Mouse (Mus musculus) liver, embryonic 14.5 days (tissue): Measurements from ENCODE around the gene Lsamp. TPM values are rescaled to one million over a fixed set of nuclear protein-coding genes. Genes with fewer than 3 reads are reported as not detected.
"Not testable (repeated sequence)": the region's sequence is repeated elsewhere in the genome, so short reads cannot be mapped to it uniquely, and the experiment has no call there.

ENCODE experiments used
- ATAC-seq: fragments of 200-750 bp; cut with Nextera tagmentation; 2 replicates; pipeline ENCODE4 v1.8.0; 2017; ENCODE audit warnings: moderate number of reproducible peaks, mild to moderate bottlenecking, moderate library complexity; ENCODE audit not compliant: insufficient read depth
- DNase-seq, 3 experiments: peaks; one replicate each; pipeline ENCODE4 v3.0.0-alpha.2; 2012 to 2013; ENCODE audit warnings: low read depth in 3 of 3, low spot score in 3 of 3
- H3K27ac ChIP-seq: fragments of 300-500 bp; sonication (generic); 2 replicates; pipeline ENCODE4 v1.5.1; 2014; ENCODE audit warnings: moderate library complexity, mild to moderate bottlenecking, control low read depth, inconsistent platforms
- H3K27me3 ChIP-seq: fragments of 300-500 bp; sonication (generic); 2 replicates; pipeline ENCODE4 v1.6.1; 2014; ENCODE audit warnings: mild to moderate bottlenecking, low read length, moderate library complexity; ENCODE audit not compliant: control insufficient read depth, insufficient read depth
- H3K36me3 ChIP-seq: fragments of 300-500 bp; sonication (generic); replicated peaks from 2 replicates; pipeline ENCODE4 v1.6.1; 2014; ENCODE audit warnings: low read depth; ENCODE audit not compliant: control insufficient read depth, insufficient read depth
- H3K4me1 ChIP-seq, 2 experiments: fragments of 200-500 bp in 1 of 2; fragments of 300-500 bp in 1 of 2; sonication (generic) in 1 of 2; replicated peaks; 2 replicates each; pipeline ENCODE4 v1.6.1; 2012 to 2014; ENCODE audit warnings: antibody characterized with exemption in 1 of 2, inconsistent platforms in 1 of 2, low read length in 1 of 2; ENCODE audit not compliant: control insufficient read depth in 2 of 2, insufficient read depth in 2 of 2
- H3K4me2 ChIP-seq: fragments of 300-500 bp; sonication (generic); 2 replicates; pipeline ENCODE4 v1.6.1; 2014; ENCODE audit warnings: low read depth, mild to moderate bottlenecking, control low read depth, moderate library complexity
- H3K4me3 ChIP-seq, 2 experiments: fragments of 200-500 bp in 1 of 2; fragments of 300-500 bp in 1 of 2; sonication (generic) in 1 of 2; 2 replicates each; pipeline ENCODE4 v1.5.1; 2012 to 2014; ENCODE audit warnings: low read depth in 2 of 2, low read length in 2 of 2, mild to moderate bottlenecking in 2 of 2, control low read depth in 1 of 2, inconsistent platforms in 1 of 2, moderate library complexity in 1 of 2; ENCODE audit not compliant: insufficient read depth in 1 of 2
- H3K9ac ChIP-seq: fragments of 300-500 bp; sonication (generic); replicated peaks from 2 replicates; pipeline ENCODE4 v1.6.1; 2014; ENCODE audit warnings: mild to moderate bottlenecking, control low read depth, moderate library complexity
- H3K9me3 ChIP-seq: fragments of 300-500 bp; sonication (generic); 2 replicates; pipeline ENCODE4 v1.6.1; 2016; ENCODE audit warnings: low read length, mixed read lengths; ENCODE audit not compliant: control insufficient read depth
- CTCF ChIP-seq: IDR thresholded peaks from 2 replicates; pipeline ENCODE4 v1.5.1; 2016; ENCODE audit warnings: antibody characterized with exemption, low read depth, control low read depth
- EP300 ChIP-seq: IDR thresholded peaks from 2 replicates; pipeline ENCODE4 v1.6.1; 2016; ENCODE audit warnings: antibody characterized with exemption, low read depth
- WGBS: fragments of 180-500 bp; shearing (Covaris S2); extraction: QIAGEN DNeasy Blood & Tissue Kit; methylation state at CpG from one replicate; pipeline ENCODE4 v1.1.7; 2014; ENCODE audit not compliant: insufficient replicate concordance; 5-methylcytosine and 5-hydroxymethylcytosine counted together
- polyA plus RNA-seq, 2 experiments: library from polyadenylated mRNA; depleted of rRNA in 1 of 2; stranded (reverse) in 1 of 2; unstranded in 1 of 2; fragments of >200 nt; fragmentation: Nextera tagmentation in 1 of 2; extraction: Ambion mirVana in 1 of 2; gene quantifications; 2 replicates each; pipeline versions ENCODE4 v1.2.1 to v1.2.3; 2012 to 2014

The Lsamp gene
- polyA plus RNA-seq, 2 experiments: 0.03 to 0.06 TPM

- no peaks in the 10 kb centered on the region for H3K36me3 ChIP-seq
- H3K4me1 ChIP-seq: no peaks in the 10 kb centered on the region
- no peak for TF ChIP-seq EP300
- TF ChIP-seq CTCF: no peak
- H3K4me3 ChIP-seq: no peak overlapping the region
- WGBS: 59% methylated on average over 3 of the region's 3 CpGs
- no peak overlapping the region for H3K27ac ChIP-seq
- H3K4me2 ChIP-seq: no peak overlapping the region
- no peak overlapping the region for H3K9ac ChIP-seq
- no peaks in the 10 kb centered on the region for H3K27me3 ChIP-seq
- no peak for ATAC-seq
- no peaks in the 10 kb centered on the region for H3K9me3 ChIP-seq
- DNase-seq: no peak
Observed at GRCm38 (mm10) chr16:40607509-40607908, 623.3 kb downstream of the Lsamp start.

- not testable (repeated sequence) for H3K9ac ChIP-seq, H3K27ac ChIP-seq, H3K4me3 ChIP-seq, H3K4me1 ChIP-seq, ATAC-seq, H3K27me3 ChIP-seq, DNase-seq, H3K9me3 ChIP-seq, H3K36me3 ChIP-seq, H3K4me2 ChIP-seq
- WGBS: 9% methylated on average over 1 of the region's 1 CpGs
Observed at GRCm38 (mm10) chr16:40616697-40617096, 632.5 kb downstream of the Lsamp start.

- not testable (repeated sequence) for H3K27me3 ChIP-seq, H3K4me3 ChIP-seq, H3K36me3 ChIP-seq, H3K4me1 ChIP-seq, H3K9me3 ChIP-seq, ATAC-seq, H3K4me2 ChIP-seq, DNase-seq, H3K27ac ChIP-seq, H3K9ac ChIP-seq
- WGBS: 19% methylated on average over 7 of the region's 7 CpGs
Observed at GRCm38 (mm10) chr16:40621086-40621485, 636.9 kb downstream of the Lsamp start.

- Histone ChIP-seq H3K9ac (no peak overlapping the region), H3K4me3 (no peak overlapping the region), H3K9me3 (no peaks in the 10 kb centered on the region), H3K4me1 (no peaks in the 10 kb centered on the region), H3K4me2 (no peak overlapping the region), H3K36me3 (no peaks in the 10 kb centered on the region), H3K27me3 (no peaks in the 10 kb centered on the region), H3K27ac (no peak overlapping the region)
- ATAC-seq (no peak), DNase-seq (no peak)
- WGBS: 70% methylated on average over 5 of the region's 5 CpGs
- TF ChIP-seq EP300: no peak
- no peak for TF ChIP-seq CTCF
Observed at GRCm38 (mm10) chr16:40627159-40627558, 643.0 kb downstream of the Lsamp start.

- DNase-seq (no peak), ATAC-seq (no peak)
- Histone ChIP-seq H3K4me3 (no peak overlapping the region), H3K4me2 (no peak overlapping the region), H3K9ac (no peak overlapping the region), H3K27me3 (no peaks in the 10 kb centered on the region), H3K9me3 (no peaks in the 10 kb centered on the region), H3K4me1 (no peaks in the 10 kb centered on the region), H3K27ac (no peak overlapping the region), H3K36me3 (no peaks in the 10 kb centered on the region)
- 53% methylated on average over 3 of the region's 3 CpGs for WGBS
- TF ChIP-seq EP300: no peak
Observed at GRCm38 (mm10) chr16:40639621-40640371, 655.6 kb downstream of the Lsamp start.
